Mouse (Mus musculus): ENCODE measurements around the gene 6430628N08Rik.

- TF ChIP-seq CTCF (IDR thresholded peaks at IDR 0.05; ENCODE audit: low read depth, low read length) (no peak), GATA1 (IDR thresholded peaks at IDR 0.05; ENCODE audit: borderline replicate concordance, low read length) (no peak), POLR2AphosphoS5 (IDR thresholded peaks at IDR 0.05; ENCODE audit: insufficient replicate concordance, low read depth, low read length) (no peak), GATA2 (IDR thresholded peaks at IDR 0.05; ENCODE audit: borderline replicate concordance, low read depth, low read length) (no peak)
Measured at GRCm38 (mm10) chr4:115937061-115937976, 46.9 kb downstream of the 6430628N08Rik start.

Data from G1E (cell line).